Mouse (Mus musculus) olfactory bulb, adult 2 months (tissue): ENCODE measurements around the gene Adam8.

Experiments
- CTCF ChIP-seq: fragments of 200-500 bp; IDR thresholded peaks from 2 replicates; pipeline ENCODE4 v1.5.1; 2012; ENCODE audit warnings: low read depth, mild to moderate bottlenecking, low read length, moderate library complexity; ENCODE audit not compliant: insufficient read depth
- POLR2A ChIP-seq: fragments of 200-500 bp; IDR thresholded peaks from 2 replicates; pipeline ENCODE4 v1.6.1; 2012; ENCODE audit warnings: mild to moderate bottlenecking, low read depth, low read length, moderate library complexity; ENCODE audit not compliant: insufficient read depth

GRCm38 (mm10) chr7:140036281-140037170, 44.2 kb upstream of the Adam8 start, which contains the start of the genes Zfp511 and Tubgcp2:
- TF ChIP-seq CTCF (no peak), POLR2A (peak; percentile 91)
